Mouse (Mus musculus): ENCODE data around the gene Nufip2.

Nufip2 gene

DNA sequence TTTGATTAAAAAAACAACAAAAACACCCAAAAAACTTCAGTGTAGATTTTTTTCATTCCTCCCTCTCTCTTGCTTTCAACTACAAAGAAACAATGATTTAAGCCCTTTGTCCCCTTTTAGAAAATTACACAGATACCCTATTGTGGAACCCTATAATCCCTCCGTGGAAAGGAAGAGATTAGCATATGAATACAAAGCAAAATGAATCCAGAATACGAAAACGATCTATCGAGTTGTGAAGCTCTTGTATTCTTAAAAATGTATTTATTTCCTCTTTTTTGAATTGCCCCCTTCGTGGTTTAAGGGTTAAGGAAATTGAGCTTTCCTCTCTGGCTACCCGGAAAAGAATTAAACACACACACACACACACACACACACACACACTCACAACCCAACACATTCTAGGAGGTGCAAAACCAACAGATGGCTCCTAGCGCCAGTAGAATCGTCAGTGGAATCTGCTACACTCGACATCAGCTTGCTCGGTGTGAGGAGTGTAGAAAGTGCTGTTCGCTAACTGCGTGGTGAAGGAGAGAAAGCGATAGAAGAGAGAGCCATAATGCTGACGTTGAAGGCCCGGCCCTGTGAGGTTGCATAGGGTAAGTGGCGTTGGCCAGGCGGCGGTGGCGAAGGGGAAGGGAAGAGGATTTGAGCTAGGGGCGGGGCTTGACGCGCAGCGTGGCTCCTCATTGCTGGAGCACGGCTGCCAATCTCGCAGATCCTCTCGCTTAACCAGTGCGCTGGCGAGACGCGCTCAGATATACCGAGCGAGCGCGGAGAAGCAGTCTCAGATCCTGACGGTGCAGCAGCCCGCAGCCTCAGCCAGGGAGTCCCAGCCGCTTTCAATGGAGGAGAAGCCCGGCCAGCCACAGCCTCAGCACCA is at the start of gene Nufip2:
TSS of gene Nufip2 (plus strand) at position 773 of the 883 bp plus-strand sequence.
- no peak for TF ChIP-seq GATA4 (IDR thresholded peaks at IDR 0.05; ENCODE audit: insufficient replicate concordance, low read length)

DNA sequence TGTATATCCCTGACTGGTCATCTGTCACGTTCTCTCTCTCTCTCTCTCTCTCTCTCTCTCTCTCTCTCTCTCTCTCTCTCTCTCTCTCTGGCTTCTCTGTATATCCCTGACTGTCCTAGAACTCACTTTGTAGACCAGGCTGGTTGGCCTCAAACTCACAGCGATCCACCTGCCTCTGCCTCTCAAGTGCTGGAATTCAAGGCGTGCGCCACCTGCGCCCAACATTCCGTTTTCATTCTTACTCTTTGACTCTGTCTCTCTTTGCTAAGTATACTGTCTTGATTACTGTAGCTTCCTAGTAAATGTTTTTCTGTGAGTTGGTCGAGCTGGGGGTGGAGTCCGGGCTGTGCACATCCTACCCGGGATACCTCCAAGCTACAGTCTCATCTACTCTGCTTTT is 44.6 kb upstream of the Nufip2 start:
- no peak for TF ChIP-seq GATA4 (IDR thresholded peaks at IDR 0.05; ENCODE audit: insufficient replicate concordance, low read length)

DNA sequence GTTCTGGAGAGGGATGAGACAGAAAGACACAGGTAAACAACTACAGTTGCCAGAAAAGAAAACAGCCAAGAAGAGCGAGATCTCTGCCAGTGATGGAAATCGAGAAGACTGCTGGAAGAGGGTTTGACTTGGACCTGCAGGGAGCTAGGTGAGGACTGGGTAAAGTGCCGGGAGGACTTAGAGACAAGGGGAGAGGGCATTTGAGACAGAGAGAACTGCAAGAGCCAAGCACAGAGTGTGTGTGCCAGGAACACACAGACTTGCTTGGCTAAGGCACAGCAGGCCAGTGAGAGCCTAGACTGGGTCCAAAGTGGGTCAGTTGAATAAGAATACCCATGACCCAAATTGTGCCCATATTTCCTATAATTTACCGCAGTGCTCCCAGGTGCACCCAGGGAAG is 40.5 kb upstream of the Nufip2 start:
- no peak for TF ChIP-seq GATA4 (IDR thresholded peaks at IDR 0.05; ENCODE audit: insufficient replicate concordance, low read length)

DNA sequence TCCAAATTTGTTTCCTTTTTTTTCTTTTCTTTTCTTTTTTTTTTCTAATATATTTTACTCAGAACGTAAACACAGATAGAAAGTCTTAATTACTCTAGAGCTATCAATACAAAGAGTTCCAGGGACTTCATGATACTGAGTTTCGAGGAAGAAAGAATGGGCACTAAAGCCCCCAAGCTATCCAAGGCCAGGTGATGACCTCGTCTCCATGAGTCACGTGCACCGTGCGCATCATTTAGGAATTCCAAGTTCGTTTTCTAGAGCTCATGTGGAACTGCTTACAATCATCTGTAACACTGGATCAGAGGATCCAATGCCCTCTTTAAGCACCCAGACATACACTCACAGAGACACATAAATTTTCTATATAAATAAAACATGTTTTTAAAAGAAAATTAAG is 37.1 kb upstream of the Nufip2 start:
- TF ChIP-seq GATA4 (IDR thresholded peaks at IDR 0.05; ENCODE audit: insufficient replicate concordance, low read length): no peak

DNA sequence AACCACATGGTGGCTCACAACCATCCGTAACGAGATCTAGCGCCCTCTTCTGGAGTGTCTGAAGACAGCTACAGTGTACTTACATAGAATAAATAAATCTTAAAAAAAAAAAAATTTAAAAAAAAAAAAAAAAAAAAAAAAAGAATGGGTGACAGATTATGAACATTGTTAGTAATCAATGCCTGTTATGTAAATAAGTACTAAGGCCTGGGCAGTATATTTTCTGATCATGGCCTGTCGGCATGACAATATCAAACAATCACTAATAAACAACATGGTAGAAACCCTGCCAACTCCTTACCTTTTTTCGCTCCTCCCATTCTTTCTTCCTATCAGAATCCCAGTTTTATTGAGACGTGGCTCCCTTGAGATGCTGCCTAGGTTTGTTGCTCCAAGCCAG is 33.5 kb upstream of the Nufip2 start:
- no peak for TF ChIP-seq GATA4 (IDR thresholded peaks at IDR 0.05; ENCODE audit: insufficient replicate concordance, low read length)

DNA sequence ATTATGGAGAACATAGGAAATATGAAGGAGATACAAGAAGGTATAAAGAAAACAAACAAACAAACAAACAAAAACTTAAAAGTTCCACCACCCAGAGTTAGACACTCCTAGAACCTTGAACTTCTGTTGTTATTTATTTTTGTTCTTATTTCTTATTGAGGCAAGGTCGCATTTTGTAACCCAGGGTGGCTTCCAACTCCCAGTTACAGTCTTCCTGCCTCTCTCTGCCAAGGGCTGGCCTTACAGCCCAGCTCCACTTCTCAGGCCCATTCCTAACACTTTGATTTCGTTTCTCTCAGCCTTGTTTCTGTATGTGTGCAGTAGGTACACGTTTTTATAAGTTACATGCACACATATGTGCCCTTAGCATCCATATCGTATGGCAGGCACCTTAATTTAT is 26.0 kb upstream of the Nufip2 start:
- no peak for TF ChIP-seq GATA4 (IDR thresholded peaks at IDR 0.05; ENCODE audit: insufficient replicate concordance, low read length)

DNA sequence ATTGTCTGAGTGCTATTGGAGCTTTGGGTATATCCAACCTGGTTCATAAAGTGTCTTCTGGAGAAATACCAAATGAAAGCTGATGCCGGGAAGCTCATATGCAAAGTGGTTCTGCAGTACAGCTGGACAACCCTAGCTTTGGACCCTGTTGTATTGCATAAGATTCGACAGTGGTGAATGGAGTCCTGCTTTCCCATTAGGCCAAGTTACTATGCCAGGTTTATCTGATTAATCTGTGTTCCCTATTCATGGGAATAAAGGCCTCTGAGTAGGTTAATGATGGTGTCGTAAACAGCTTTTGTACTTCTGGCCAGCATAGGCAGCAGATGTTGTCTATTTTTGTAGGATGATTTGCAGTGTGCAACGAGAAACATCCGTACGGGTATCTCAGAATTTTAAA is 22.3 kb upstream of the Nufip2 start:
- no peak for TF ChIP-seq GATA4 (IDR thresholded peaks at IDR 0.05; ENCODE audit: insufficient replicate concordance, low read length)

DNA sequence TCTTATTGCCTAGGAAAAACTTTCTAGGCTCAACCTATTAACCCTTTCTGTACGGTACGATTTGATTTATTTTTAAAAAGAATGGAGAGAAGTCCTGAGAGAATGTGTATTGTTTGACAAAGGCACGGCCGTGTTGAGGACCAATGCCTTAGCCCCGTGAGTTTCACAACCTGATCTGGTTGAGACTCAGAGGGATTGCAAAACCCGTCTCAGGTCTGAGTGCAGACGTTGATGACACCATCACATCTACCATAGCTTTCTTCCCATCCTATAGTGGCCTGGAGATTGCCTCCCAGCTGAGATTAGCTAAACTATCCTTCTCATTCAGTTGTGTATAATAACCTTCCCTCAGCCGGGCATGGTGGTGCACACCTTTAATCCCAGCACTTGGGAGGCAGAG is 21.9 kb upstream of the Nufip2 start:
- TF ChIP-seq GATA4 (IDR thresholded peaks at IDR 0.05; ENCODE audit: insufficient replicate concordance, low read length): no peak

DNA sequence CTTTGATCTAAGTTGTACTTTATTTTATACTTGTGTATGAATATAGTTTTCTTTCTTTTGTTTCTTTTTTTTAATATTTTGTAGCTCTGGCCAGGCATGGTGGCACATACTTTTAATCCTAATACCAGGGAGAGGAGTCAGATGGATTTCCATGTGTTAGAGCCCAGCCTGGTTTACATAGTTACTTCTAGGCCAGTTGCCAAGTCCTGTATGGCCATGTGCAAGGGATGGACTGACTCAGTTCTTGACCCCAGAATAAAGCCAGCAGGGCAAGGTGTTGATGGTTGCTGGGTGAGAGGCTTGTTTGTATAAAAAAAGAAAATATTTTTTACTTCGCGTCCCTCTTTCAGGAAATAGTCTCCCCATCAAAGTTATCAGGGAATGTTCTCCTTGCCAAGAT is 13.2 kb upstream of the Nufip2 start:
- no peak for TF ChIP-seq GATA4 (IDR thresholded peaks at IDR 0.05; ENCODE audit: insufficient replicate concordance, low read length)

DNA sequence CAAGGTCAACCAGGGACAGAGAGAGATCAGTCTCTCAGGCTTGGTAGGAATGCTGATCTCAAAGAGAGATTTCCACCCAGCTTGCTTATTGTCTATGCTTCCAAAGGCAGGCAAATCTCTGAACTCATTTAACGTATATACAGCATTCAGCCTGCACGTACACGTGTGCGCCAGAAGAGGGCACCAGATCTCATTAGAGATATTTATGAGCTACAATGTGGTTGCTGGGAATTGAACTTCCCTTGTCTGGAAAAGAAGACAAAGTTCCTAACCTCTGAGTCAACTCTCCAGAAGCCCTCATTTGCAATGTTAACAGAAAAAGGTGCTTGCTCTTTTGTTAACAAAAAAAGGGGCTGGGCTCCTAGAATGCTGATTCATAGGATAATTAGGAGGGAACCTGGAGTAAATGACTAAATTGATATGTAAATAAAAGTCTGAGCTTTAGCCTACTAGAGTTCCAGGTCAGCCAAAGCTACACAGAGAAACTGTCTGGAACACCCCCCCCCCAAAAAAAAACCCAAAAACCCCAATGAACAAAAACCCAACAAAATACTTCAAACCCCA is 12.4 kb upstream of the Nufip2 start:
- no peak for TF ChIP-seq GATA4 (IDR thresholded peaks at IDR 0.05; ENCODE audit: insufficient replicate concordance, low read length)

DNA sequence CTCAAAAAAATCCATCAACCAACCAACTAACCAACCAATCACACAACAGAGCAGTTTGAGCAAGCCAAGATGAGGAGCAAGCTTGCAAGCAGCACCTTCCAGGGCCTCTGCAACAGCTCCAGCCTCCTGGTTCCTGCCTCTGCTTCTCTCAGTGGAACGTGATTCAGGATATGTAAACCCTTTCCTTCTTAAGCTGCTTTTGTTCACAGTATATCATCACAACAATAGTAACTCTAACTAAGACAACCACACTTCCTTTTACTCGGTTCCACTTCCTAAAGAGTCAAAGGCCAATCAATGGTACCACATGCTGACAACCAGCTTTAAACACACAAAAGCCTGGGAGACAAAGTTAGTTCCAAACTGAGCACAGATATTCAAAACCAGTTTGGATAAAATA is 5.9 kb upstream of the Nufip2 start:
- no peak for TF ChIP-seq GATA4 (IDR thresholded peaks at IDR 0.05; ENCODE audit: insufficient replicate concordance, low read length)

DNA sequence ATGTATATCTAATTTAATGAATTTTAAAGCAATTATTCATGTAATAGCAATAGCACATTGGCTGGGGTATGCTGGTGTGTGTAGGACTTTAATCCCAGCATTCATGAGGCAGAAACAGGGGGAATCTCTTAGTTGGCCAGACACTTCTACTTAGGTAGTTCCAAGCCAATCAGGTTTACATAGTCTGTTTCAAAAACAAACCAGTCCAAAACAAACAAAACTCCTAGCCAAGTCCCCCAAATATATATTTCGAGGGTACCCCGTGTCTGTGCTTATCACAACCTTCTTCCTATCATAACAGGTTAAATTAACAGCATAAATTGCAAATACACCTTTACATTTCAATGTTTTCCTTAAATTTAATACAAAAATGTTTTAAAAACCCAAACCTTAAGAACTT is 1.1 kb upstream of the Nufip2 start:
- no peak for TF ChIP-seq GATA4 (IDR thresholded peaks at IDR 0.05; ENCODE audit: insufficient replicate concordance, low read length)

DNA sequence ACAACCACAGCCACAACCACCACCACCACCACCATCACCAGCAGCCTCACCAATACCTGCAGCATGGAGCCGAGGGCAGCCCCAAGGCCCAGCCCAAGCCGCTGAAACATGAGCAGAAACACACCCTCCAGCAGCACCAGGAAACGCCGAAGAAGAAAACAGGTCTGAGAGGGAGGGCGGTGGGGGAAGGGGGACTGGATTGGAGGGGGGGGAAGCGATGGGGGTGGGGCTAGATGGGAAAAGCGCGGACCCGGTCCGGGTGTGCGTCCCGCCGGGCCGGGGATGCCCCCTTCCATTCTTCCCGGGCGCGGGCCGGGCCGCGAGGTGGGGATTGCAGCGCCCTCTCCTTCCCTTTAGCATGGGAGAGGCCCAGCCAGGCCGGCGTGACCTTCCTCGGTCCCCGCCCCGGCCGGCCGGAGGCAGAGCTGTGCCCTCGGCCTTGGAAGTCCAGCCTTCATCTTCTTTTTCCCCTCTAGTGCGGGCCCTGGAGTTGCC is 438 bp downstream of the Nufip2 start:
- TF ChIP-seq GATA4 (IDR thresholded peaks at IDR 0.05; ENCODE audit: insufficient replicate concordance, low read length): no peak

DNA sequence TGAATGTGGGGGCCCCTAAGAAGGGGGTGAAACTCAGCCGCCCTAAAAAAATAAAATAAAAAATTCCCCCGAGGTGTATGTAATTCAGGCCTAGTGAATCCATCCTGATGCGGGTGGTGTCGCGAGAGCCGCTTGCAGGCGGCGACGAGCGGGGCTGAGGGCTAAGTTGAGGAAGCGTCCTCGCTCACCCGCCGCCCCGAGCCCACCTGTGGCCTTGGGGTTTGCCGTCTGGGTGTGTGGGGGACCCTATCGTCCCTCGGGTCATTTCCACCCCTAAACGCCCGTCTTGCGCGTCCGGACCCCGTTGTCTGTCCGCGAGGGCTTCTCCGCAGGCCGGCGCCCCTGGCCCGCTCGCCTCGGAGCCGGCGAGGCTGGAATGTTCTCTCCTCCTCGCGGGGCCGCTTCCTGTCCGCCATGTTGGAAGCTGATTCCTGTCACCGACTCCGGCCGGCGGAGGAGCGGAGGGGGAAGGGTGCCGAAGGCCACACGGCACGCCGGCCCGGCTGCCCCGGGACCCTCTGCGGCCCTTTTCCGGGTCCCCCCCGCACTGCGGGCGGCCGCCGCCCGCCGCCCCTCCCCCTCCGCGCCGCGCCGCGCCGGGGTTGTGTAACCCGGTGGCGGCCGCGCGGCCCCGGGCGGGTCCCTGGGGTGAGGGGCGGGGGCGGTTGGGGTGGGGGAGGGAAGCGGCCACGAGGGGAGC is 1.0 kb downstream of the Nufip2 start:
- TF ChIP-seq GATA4 (IDR thresholded peaks at IDR 0.05; ENCODE audit: insufficient replicate concordance, low read length): peak; percentile 12; the same call in 1 of the 2 replicates

DNA sequence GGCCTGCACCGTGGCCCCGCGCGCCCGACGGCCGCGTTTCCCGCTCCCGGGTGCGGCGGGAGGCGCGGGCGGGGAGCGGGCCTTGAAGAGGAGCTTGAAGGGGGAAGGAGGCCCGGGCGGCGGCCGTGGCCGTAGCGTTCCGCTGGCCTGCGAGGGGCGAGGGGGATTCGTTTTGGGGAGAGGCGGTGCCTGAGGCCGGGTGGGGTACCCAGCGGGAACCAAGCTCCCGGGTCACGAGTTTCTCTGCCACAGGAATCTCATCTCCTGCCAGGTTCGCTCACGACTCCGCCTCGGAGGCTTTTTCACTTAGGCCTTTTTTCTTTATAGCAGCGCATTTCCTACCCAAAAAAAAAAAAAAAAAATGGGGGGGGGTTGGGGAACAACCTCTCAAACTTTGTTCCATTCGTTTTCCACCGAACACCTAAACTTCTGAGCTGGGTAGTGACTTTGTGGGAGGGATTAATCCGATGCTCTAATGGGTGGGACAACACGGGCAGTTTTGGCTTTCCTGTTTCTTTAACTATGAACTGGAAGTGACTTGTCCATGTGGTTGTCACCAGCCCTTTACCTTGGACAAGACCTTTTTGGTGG is 1.7 kb downstream of the Nufip2 start:
- no peak for TF ChIP-seq GATA4 (IDR thresholded peaks at IDR 0.05; ENCODE audit: insufficient replicate concordance, low read length)
